Mouse (Mus musculus): Measurements from ENCODE around the gene Prss32. TPM values are rescaled to one million over a fixed set of nuclear protein-coding genes. Genes with fewer than 3 reads are reported as not detected.

The Prss32 gene
- total RNA-seq, 2 experiments from 2014 or later = not detected

Small RNAs within 50 kb of the gene (microRNA-seq; reads per million reads assigned to microRNA genes)
- 1.7 to 4.0 reads per million in 2 experiments for gene Mir5125

Other genes with a start within 250 kb of the Prss32 start
- 10 to 100 TPM; 23.7 to 25.3 TPM for gene Zfp13, start 244.4 kb upstream of the Prss32 start, total RNA-seq (2021)
- not detected for gene Zscan10, start 243.0 kb upstream of the Prss32 start, total RNA-seq (2021)
- under 1 TPM; 0.32 to 0.34 TPM for gene Mmp25, start 198.6 kb upstream of the Prss32 start, total RNA-seq (2021)
- gene Bicdl2, start 183.3 kb upstream of the Prss32 start, total RNA-seq (2021) = not detected
- gene Hcfc1r1, start 170.3 kb upstream of the Prss32 start, total RNA-seq (2021) = 100 to 1,000 TPM; 127 to 129 TPM
- 1 to 10 TPM; 5.2 to 7.4 TPM for gene Thoc6, start 170.0 kb upstream of the Prss32 start, total RNA-seq (2021)
- gene Tnfrsf12a, start 166.4 kb upstream of the Prss32 start, total RNA-seq (2021) = 10 to 100 TPM; 10.3 to 13.5 TPM
- gene Cldn6, start 164.6 kb upstream of the Prss32 start, total RNA-seq (2021) = not detected
- gene Cldn9, start 159.8 kb upstream of the Prss32 start, total RNA-seq (2021) = under 1 TPM in 1 of 2 experiments, not detected in 1; 0.25 TPM
- not detected for gene 1520401A03Rik, start 121.1 kb upstream of the Prss32 start, total RNA-seq (2021)
- gene Pkmyt1, start 117.5 kb upstream of the Prss32 start, total RNA-seq (2021) = 1 to 10 TPM; 3.0 to 3.3 TPM
- 10 to 100 TPM; 52.8 to 58.2 TPM for gene Paqr4, start 103.0 kb upstream of the Prss32 start, total RNA-seq (2021)
- gene Kremen2, start 98.0 kb upstream of the Prss32 start, total RNA-seq (2021) = under 1 TPM; 0.60 to 0.71 TPM
- 100 to 1,000 TPM; 304 to 305 TPM for gene Flywch1, start 72.3 kb upstream of the Prss32 start, total RNA-seq (2021)
- gene Flywch2, start 57.8 kb upstream of the Prss32 start, total RNA-seq (2021) = 10 to 100 TPM; 14.5 to 15.4 TPM
- gene Srrm2, start 53.3 kb upstream of the Prss32 start, total RNA-seq (2021) = 100 to 1,000 TPM; 495 to 577 TPM
- gene Elob, start 14.7 kb upstream of the Prss32 start, total RNA-seq (2021) = 100 to 1,000 TPM; 359 to 371 TPM
- not detected for gene Prss33, start 7.8 kb upstream of the Prss32 start, total RNA-seq (2021)
- 1 to 10 TPM; 1.1 to 2.3 TPM for gene Prss41, start 317 bp downstream of the Prss32 start, total RNA-seq (2021)
- not detected for gene Prss21, start 24.2 kb downstream of the Prss32 start, total RNA-seq (2021)
- not detected for gene Dcpp1, start 37.0 kb downstream of the Prss32 start, total RNA-seq (2021)
- gene Dcpp2, start 37.0 kb downstream of the Prss32 start, total RNA-seq (2021) = not detected
- not detected for gene Dcpp3, start 73.6 kb downstream of the Prss32 start, total RNA-seq (2021)
- not detected for gene Sbp, start 97.8 kb downstream of the Prss32 start, total RNA-seq (2021)
- not detected for gene Sbpl, start 111.4 kb downstream of the Prss32 start, total RNA-seq (2021)
- gene Prss30, start 136.7 kb downstream of the Prss32 start, total RNA-seq (2021) = under 1 TPM; 0.30 to 0.44 TPM
- 1 to 10 TPM; 1.2 to 1.6 TPM for gene Prss22, start 154.2 kb downstream of the Prss32 start, total RNA-seq (2021)
- not detected for gene Prss27, start 194.3 kb downstream of the Prss32 start, total RNA-seq (2021)
- gene Kctd5, start 229.6 kb downstream of the Prss32 start, total RNA-seq (2021) = 10 to 100 TPM; 25.7 to 27.0 TPM